8 mouse cellular contexts compared by ENCODE assay signal in the genomic region with DNA sequence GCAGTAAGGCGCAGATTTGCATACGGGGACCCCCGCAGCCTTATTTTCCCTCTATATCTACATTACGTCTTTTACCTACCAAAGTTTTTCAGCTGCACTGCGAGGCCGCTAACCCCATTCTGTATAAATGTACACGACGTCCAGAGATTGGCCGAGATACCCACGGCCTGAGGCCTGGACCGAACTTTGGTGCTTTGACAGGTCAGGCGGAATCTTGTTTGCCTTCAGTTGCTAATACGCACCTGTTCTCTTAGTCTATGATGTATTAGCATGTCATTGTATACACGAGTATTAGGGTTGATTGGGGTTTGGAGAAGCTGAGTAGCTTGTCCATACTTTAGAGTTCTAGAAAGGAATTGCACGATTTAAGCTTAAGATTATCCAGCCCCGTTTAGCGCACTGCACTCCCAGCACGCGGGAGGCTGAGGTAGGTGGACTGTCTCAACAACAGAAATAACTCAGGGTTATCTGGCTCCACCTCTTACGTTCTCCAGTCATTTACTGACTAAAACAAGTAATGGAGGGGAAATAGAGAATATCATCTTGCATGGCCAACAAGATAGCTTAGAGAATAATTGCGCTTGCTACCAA. TPM values are rescaled to one million over a fixed set of nuclear protein-coding genes. Genes with fewer than 3 reads are reported as not detected.
A peak's percentile ranks its signal among the peaks of the same experiment; 100 is the strongest.
DNase-seq lines count a peak whose midpoint lies in the region; ATAC-seq and TF ChIP-seq lines count a peak whose summit lies in the region.

No protein-coding gene starts in this region.

- H3K9me3 ChIP-seq in kidney, embryonic 15.5 days (replicated peaks), result no peaks in the 10 kb centered on the region
- H3K9me3 ChIP-seq in forebrain, postnatal 0 days (ENCODE audit: low read length), result no peaks in the 10 kb centered on the region
- no peaks in the 10 kb centered on the region for H3K9me3 ChIP-seq in liver, embryonic 16.5 days (replicated peaks; ENCODE audit: control insufficient read depth, low read length)

- CTCF ChIA-PET in Patski (lab: Charles Lee), result interaction anchor here (1.6 kb wide), 1 partner anchor 20 kb away, joined by 3 read pairs; no protein-coding TSS in a partner anchor

- H3K27ac ChIP-seq in kidney, embryonic 15.5 days, result peak overlapping the region; percentile 96
- H3K27ac ChIP-seq in forebrain, postnatal 0 days (ENCODE audit: low read depth, low read length), result 0 out of 2 replicates have a peak overlapping the region, but pooled peaks have one; percentile 76
- H3K27ac ChIP-seq in liver, embryonic 16.5 days (ENCODE audit: low read length), result peak overlapping the region; percentile 86

- peak overlapping the region; percentile 70 for H3K9ac ChIP-seq in kidney, embryonic 15.5 days
- peak overlapping the region; percentile 71 for H3K9ac ChIP-seq in forebrain, postnatal 0 days
- peak overlapping the region; percentile 59 for H3K9ac ChIP-seq in liver, embryonic 16.5 days (ENCODE audit: low read depth, low read length)

- H3K4me1 ChIP-seq in kidney, embryonic 15.5 days, result peaks cover 8% of the 10 kb centered on the region; the same call in 1 of the 2 replicates
- H3K4me1 ChIP-seq in forebrain, postnatal 0 days (ENCODE audit: insufficient read depth), result no peaks in the 10 kb centered on the region
- H3K4me1 ChIP-seq in liver, embryonic 16.5 days (ENCODE audit: control insufficient read depth, low read depth, low read length), result peaks cover 2% of the 10 kb centered on the region

- H3K4me3 ChIP-seq in kidney, embryonic 15.5 days (replicated peaks), result peak overlapping the region; percentile 89
- H3K4me3 ChIP-seq in forebrain, postnatal 0 days (ENCODE audit: low read depth, low read length), result peak overlapping the region; percentile 87
- peak overlapping the region; percentile 69 for H3K4me3 ChIP-seq in liver, embryonic 16.5 days (ENCODE audit: low read depth, low read length)

- peak overlapping the region; percentile 91 for H3K4me2 ChIP-seq in kidney, embryonic 15.5 days
- peak overlapping the region; percentile 79 for H3K4me2 ChIP-seq in forebrain, postnatal 0 days (ENCODE audit: low read depth)
- H3K4me2 ChIP-seq in liver, embryonic 16.5 days (ENCODE audit: low read depth, low read length), result peak overlapping the region; percentile 81

- in situ Hi-C loops in Patski (cut with MboI; ENCODE audit: low pct_unique_long_range_greater_than_20kb), result loop anchor here (25.0 kb wide), 1 partner anchor 784 kb away; a partner anchor contains a TSS

- ATAC-seq in kidney, embryonic 15.5 days (replicated peaks; ENCODE audit: low FRiP score), result peak; percentile 23
- peak; percentile 12 for ATAC-seq in Patski
- no peak for ATAC-seq in forebrain, postnatal 0 days
- peak; percentile 20 for ATAC-seq in liver, embryonic 16.5 days (ENCODE audit: low read depth)

- DNase-seq in kidney, postnatal 4 days, result no peak
- no peak for DNase-seq in Patski (ENCODE audit: low read depth, low spot score)
- DNase-seq in forebrain, postnatal 0 days, result no peak
- no peak for DNase-seq in frontal cortex, postnatal 36 days (ENCODE audit: low spot score in 2 of 2)
- no peak for DNase-seq in natural killer cell, adult 2 months (ENCODE audit: low spot score in 2 of 2)
- no peak for DNase-seq in T-cell, adult 2 months (ENCODE audit: low spot score)

- no peaks in the 10 kb centered on the region for H3K27me3 ChIP-seq in kidney, embryonic 15.5 days
- no peaks in the 10 kb centered on the region for H3K27me3 ChIP-seq in Patski
- no peaks in the 10 kb centered on the region for H3K27me3 ChIP-seq in forebrain, postnatal 0 days (ENCODE audit: insufficient read depth, low read length)
- peaks cover 25% of the 10 kb centered on the region for H3K27me3 ChIP-seq in liver, embryonic 16.5 days (ENCODE audit: control insufficient read depth, insufficient read depth, low read depth, low read length)

- POLR2A ChIA-PET in Patski (lab: Charles Lee), result no interaction called here

- TF ChIP-seq CTCF in Patski (IDR thresholded peaks at IDR 0.05), result no peak
- no peak for TF ChIP-seq CTCF in forebrain, postnatal 0 days (IDR thresholded peaks at IDR 0.05; ENCODE audit: low read depth)

- no peaks in the 10 kb centered on the region for H3K36me3 ChIP-seq in kidney, embryonic 15.5 days
- H3K36me3 ChIP-seq in forebrain, postnatal 0 days (ENCODE audit: insufficient read depth), result no peaks in the 10 kb centered on the region
- no peaks in the 10 kb centered on the region for H3K36me3 ChIP-seq in liver, embryonic 16.5 days (ENCODE audit: control insufficient read depth, insufficient read depth)

- WGBS in kidney, embryonic 15.5 days, result 6% methylated on average over 21 of the region's 21 CpGs
- WGBS in forebrain, postnatal 0 days, result 6% methylated on average over 21 of the region's 21 CpGs
- WGBS in liver, embryonic 16.5 days (ENCODE audit: insufficient replicate concordance), result 8% methylated on average over 21 of the region's 21 CpGs

RNA-seq across cellular contexts. Expression of a gene that starts 0.8 kb away (rescaled TPM):
- 0.60 and 0.81 TPM in 2 replicates for polyA plus RNA-seq in kidney, embryonic 15.5 days (2015; fragmentation: Nextera tagmentation; extraction: Ambion mirVana)
- polyA plus RNA-seq in Patski (2021), result 5.6 TPM
- total RNA-seq in forebrain, postnatal 0 days (2014; rRNA removed), result 0.46 and 0.48 TPM in 2 replicates
- polyA plus RNA-seq in forebrain, postnatal 0 days (2015; fragmentation: Nextera tagmentation; extraction: Ambion mirVana), result 0.33 and 0.39 TPM in 2 replicates
- 0.54 and 0.68 TPM in 2 replicates for polyA plus RNA-seq in liver, embryonic 16.5 days (2015; fragmentation: Nextera tagmentation; extraction: Ambion mirVana)
